Mouse (Mus musculus): ENCODE data around the gene Slc25a33. TPM values are rescaled to one million over a fixed set of nuclear protein-coding genes. Genes with fewer than 3 reads are reported as not detected.
"Not testable (repeated sequence)": the region's sequence is repeated elsewhere in the genome, so short reads cannot be mapped to it uniquely, and the experiment has no call there.

The Slc25a33 gene
- total and polyA plus RNA-seq, 2 experiments, result 12.7 to 14.3 TPM

DNA sequence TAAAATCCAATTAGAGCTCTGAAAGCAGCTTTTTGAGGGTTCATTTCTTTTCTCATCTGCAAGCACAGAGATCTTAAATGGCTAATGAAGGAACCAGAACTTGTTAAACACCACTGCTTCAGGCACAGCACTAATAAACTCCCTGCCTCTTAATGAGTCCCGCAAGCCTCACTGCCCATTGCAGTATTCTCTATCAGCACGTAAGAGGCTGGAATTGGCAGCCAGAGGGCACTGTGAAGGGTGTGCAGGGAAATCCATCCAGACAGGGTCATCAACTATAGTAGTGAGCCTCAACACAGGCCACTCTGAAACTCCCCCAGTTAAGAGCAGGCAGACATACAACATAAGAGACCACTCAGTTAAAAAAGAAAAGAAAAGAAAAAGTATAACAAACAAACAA, 1.7 kb downstream of the Slc25a33 start:
- TF ChIP-seq CTCF (IDR thresholded peaks at IDR 0.05; ENCODE audit: low read depth, low read length), result peak; percentile 68; the same call in 1 of the 2 replicates
- no peak for TF ChIP-seq POLR2A (IDR thresholded peaks at IDR 0.05; ENCODE audit: extremely low read depth, insufficient read depth, low read length)
- Histone ChIP-seq H3K9ac (ENCODE audit: low read depth, low read length) (peak overlapping the region; percentile 50; the same call in 1 of the 2 replicates), H3K27ac (replicated peaks; ENCODE audit: insufficient read depth, low read depth, low read length) (no peak overlapping the region; the same call in 1 of the 2 replicates), H3K4me1 (ENCODE audit: control insufficient read depth, insufficient read depth, low read length) (peaks cover 31% of the 10 kb centered on the region), H3K79me2 (ENCODE audit: control insufficient read depth, insufficient read depth, low read length) (peaks cover 31% of the 10 kb centered on the region), H3K27me3 (ENCODE audit: control insufficient read depth, insufficient read depth, low read length) (no peaks in the 10 kb centered on the region), H3K4me3 (ENCODE audit: insufficient read depth, low read depth, low read length) (peak overlapping the region; percentile 25; the same call in 1 of the 2 replicates), H3K36me3 (ENCODE audit: control insufficient read depth, insufficient read depth, low read length) (no peaks in the 10 kb centered on the region; the same call in 1 of the 2 replicates)
- peak; percentile 62 for DNase-seq (ENCODE audit: extremely low read depth, low read depth, low spot score)
- 13% methylated on average over 2 of the region's 2 CpGs for WGBS

DNA sequence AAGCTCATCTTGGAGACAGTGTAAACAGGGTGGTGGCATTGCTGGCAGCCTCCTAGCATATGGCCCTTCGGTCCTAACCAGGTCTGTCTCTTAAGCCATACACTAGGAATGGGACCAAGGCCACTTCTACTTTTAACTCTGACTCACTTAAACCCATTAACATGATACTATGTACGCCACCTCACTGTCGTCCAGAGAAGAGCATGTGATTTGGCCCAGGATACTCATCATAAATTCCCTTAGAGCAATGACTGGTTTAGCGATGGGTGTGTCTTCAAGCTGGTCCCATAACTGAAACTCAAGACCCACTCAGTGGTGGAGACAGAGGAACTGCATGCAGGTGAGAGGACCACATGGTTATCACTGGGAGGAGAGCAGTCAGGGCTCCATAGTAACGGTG, 8.9 kb downstream of the Slc25a33 start:
- H3K27ac ChIP-seq (replicated peaks; ENCODE audit: insufficient read depth, low read depth, low read length), result no peak overlapping the region
- H3K36me3 ChIP-seq (ENCODE audit: control insufficient read depth, insufficient read depth, low read length), result peaks cover 16% of the 10 kb centered on the region
- WGBS, result 95% methylated on average over 5 of the region's 5 CpGs
- peaks cover 28% of the 10 kb centered on the region for H3K79me2 ChIP-seq (ENCODE audit: control insufficient read depth, insufficient read depth, low read length)
- DNase-seq (ENCODE audit: extremely low read depth, low read depth, low spot score), result no peak
- TF ChIP-seq POLR2A (IDR thresholded peaks at IDR 0.05; ENCODE audit: extremely low read depth, insufficient read depth, low read length) (no peak), CTCF (IDR thresholded peaks at IDR 0.05; ENCODE audit: low read depth, low read length) (no peak)
- H3K27me3 ChIP-seq (ENCODE audit: control insufficient read depth, insufficient read depth, low read length), result no peaks in the 10 kb centered on the region
- no peak overlapping the region for H3K4me3 ChIP-seq (ENCODE audit: insufficient read depth, low read depth, low read length)
- no peak overlapping the region for H3K9ac ChIP-seq (ENCODE audit: low read depth, low read length)
- H3K4me1 ChIP-seq (ENCODE audit: control insufficient read depth, insufficient read depth, low read length), result peaks cover 4% of the 10 kb centered on the region

DNA sequence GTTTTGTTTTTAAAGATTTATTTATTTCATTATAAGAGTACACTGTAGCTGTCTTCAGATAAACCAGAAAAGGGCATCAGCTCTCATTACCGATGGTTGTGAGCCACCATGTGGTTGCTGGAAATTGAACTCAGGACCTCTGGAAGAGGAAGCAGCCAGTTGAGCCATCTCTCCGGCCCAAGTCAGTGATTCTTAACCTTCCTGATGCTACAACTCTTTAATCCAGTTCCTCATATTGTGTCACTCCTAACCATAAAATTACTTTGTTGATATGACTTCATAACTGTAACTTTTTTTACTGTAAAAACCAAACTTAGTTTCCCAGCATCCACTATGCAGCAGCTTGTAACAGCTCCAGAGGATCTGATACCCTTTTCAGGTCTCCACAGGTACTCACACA, 10.7 kb downstream of the Slc25a33 start:
- WGBS, result 67% methylated on average over 2 of the region's 2 CpGs
- TF ChIP-seq POLR2A (IDR thresholded peaks at IDR 0.05; ENCODE audit: extremely low read depth, insufficient read depth, low read length) (no peak), CTCF (IDR thresholded peaks at IDR 0.05; ENCODE audit: low read depth, low read length) (no peak)
- peaks cover 16% of the 10 kb centered on the region for H3K36me3 ChIP-seq (ENCODE audit: control insufficient read depth, insufficient read depth, low read length)

GRCm38 (mm10) chr4:149759517-149759916, 14.6 kb downstream of the Slc25a33 start:
- H3K27ac ChIP-seq (replicated peaks; ENCODE audit: insufficient read depth, low read depth, low read length), result no peak overlapping the region

More for the DNA sequence above, 10.7 kb downstream of the Slc25a33 start:
- Histone ChIP-seq H3K27me3 (ENCODE audit: control insufficient read depth, insufficient read depth, low read length) (no peaks in the 10 kb centered on the region), H3K27ac (replicated peaks; ENCODE audit: insufficient read depth, low read depth, low read length) (no peak overlapping the region), H3K9ac (ENCODE audit: low read depth, low read length) (no peak overlapping the region), H3K4me1 (ENCODE audit: control insufficient read depth, insufficient read depth, low read length) (no peaks in the 10 kb centered on the region), H3K4me3 (ENCODE audit: insufficient read depth, low read depth, low read length) (no peak overlapping the region), H3K79me2 (ENCODE audit: control insufficient read depth, insufficient read depth, low read length) (peaks cover 15% of the 10 kb centered on the region; the same call in 1 of the 2 replicates)
- no peak for DNase-seq (ENCODE audit: extremely low read depth, low read depth, low spot score)

DNA sequence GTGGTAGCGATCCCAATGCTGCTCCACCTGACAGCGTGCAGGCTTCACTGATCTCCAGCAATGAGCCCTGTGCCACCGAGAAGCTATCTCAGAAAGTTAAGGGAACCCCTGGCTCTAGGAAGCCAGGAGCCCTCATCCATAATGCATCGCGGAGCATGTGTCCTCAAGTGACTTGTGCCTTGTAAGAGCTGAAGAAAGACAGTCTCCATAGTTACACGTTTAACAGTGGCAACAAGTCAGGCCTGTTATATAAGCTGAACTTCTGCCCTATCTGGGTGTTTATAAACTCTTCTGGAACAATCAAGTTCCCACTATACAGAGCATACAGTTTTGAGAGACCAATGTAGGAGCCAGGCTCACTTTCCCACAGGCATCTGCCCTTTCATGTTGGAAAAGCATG, 15.7 kb downstream of the Slc25a33 start:
- H3K27ac ChIP-seq (replicated peaks; ENCODE audit: insufficient read depth, low read depth, low read length), result peak overlapping the region; percentile 38; the same call in 1 of the 2 replicates
- H3K79me2 ChIP-seq (ENCODE audit: control insufficient read depth, insufficient read depth, low read length), result no peaks in the 10 kb centered on the region
- TF ChIP-seq CTCF (IDR thresholded peaks at IDR 0.05; ENCODE audit: low read depth, low read length) (no peak), POLR2A (IDR thresholded peaks at IDR 0.05; ENCODE audit: extremely low read depth, insufficient read depth, low read length) (no peak)
- no peak for DNase-seq (ENCODE audit: extremely low read depth, low read depth, low spot score)
- H3K9ac ChIP-seq (ENCODE audit: low read depth, low read length), result no peak overlapping the region
- no peak overlapping the region for H3K4me3 ChIP-seq (ENCODE audit: insufficient read depth, low read depth, low read length)
- WGBS, result 72% methylated on average over 6 of the region's 6 CpGs
- H3K36me3 ChIP-seq (ENCODE audit: control insufficient read depth, insufficient read depth, low read length), result peaks cover 29% of the 10 kb centered on the region
- H3K27me3 ChIP-seq (ENCODE audit: control insufficient read depth, insufficient read depth, low read length), result no peaks in the 10 kb centered on the region
- H3K4me1 ChIP-seq (ENCODE audit: control insufficient read depth, insufficient read depth, low read length), result no peaks in the 10 kb centered on the region

More at GRCm38 (mm10) chr4:149759517-149759916, 14.6 kb downstream of the Slc25a33 start:
- no peak overlapping the region for H3K4me3 ChIP-seq (ENCODE audit: insufficient read depth, low read depth, low read length)
- no peaks in the 10 kb centered on the region for H3K79me2 ChIP-seq (ENCODE audit: control insufficient read depth, insufficient read depth, low read length)
- no peak overlapping the region for H3K9ac ChIP-seq (ENCODE audit: low read depth, low read length)
- no peak for DNase-seq (ENCODE audit: extremely low read depth, low read depth, low spot score)
- WGBS, result 66% methylated on average over 5 of the region's 5 CpGs
- H3K27me3 ChIP-seq (ENCODE audit: control insufficient read depth, insufficient read depth, low read length), result no peaks in the 10 kb centered on the region
- peaks cover 26% of the 10 kb centered on the region for H3K36me3 ChIP-seq (ENCODE audit: control insufficient read depth, insufficient read depth, low read length)
- TF ChIP-seq POLR2A (IDR thresholded peaks at IDR 0.05; ENCODE audit: extremely low read depth, insufficient read depth, low read length) (no peak), CTCF (IDR thresholded peaks at IDR 0.05; ENCODE audit: low read depth, low read length) (no peak)
- no peaks in the 10 kb centered on the region for H3K4me1 ChIP-seq (ENCODE audit: control insufficient read depth, insufficient read depth, low read length)

DNA sequence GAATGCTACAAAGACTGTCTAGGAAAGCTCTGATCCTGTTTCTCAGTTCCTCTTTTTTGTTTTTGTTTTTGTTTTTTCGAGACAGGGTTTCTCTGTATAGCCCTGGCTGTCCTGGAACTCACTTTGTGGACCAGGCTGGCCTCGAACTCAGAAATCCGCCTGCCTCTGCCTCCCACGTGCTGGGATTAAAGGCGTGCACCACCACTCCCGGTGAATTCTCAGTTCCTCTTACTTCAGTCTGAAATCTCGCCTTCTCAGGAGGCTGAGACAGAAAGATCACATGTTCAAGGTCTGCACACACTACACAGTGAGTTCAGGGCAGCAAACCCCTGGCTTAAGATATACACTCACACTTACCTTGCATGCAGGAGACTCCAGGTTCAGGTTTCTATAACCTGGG, 17.5 kb downstream of the Slc25a33 start:
- H3K36me3 ChIP-seq (ENCODE audit: control insufficient read depth, insufficient read depth, low read length), result peaks cover 32% of the 10 kb centered on the region
- not testable (repeated sequence) for H3K79me2 ChIP-seq (ENCODE audit: control insufficient read depth, insufficient read depth, low read length); H3K27ac ChIP-seq (replicated peaks; ENCODE audit: insufficient read depth, low read depth, low read length); H3K4me3 ChIP-seq (ENCODE audit: insufficient read depth, low read depth, low read length); H3K27me3 ChIP-seq (ENCODE audit: control insufficient read depth, insufficient read depth, low read length); H3K9ac ChIP-seq (ENCODE audit: low read depth, low read length); DNase-seq (ENCODE audit: extremely low read depth, low read depth, low spot score); H3K4me1 ChIP-seq (ENCODE audit: control insufficient read depth, insufficient read depth, low read length)
- 89% methylated on average over 7 of the region's 7 CpGs for WGBS
